Mouse (Mus musculus): ENCODE results near the gene Gm5089.

- no peak for TF ChIP-seq CTCF (IDR thresholded peaks at IDR 0.05; ENCODE audit: borderline replicate concordance, extremely low read depth, insufficient read depth, insufficient read length)
- no peak for TF ChIP-seq POLR2A (IDR thresholded peaks at IDR 0.05; ENCODE audit: borderline replicate concordance, extremely low read depth, insufficient read depth, insufficient read length, poor library complexity, severe bottlenecking)
These were observed 10.6 kb upstream of the Gm5089 start for GRCm38 (mm10) chr14:122461500-122461899.
